Mouse (Mus musculus) left cerebral cortex, adult 18-20 months (tissue): Measurements from ENCODE around the gene Izumo4. TPM values are rescaled to one million over a fixed set of nuclear protein-coding genes. Genes with fewer than 3 reads are reported as not detected.

ENCODE experiments used
- DNase-seq, 2 experiments: peaks; one replicate each; pipeline ENCODE4 v3.0.0; 2021 to 2022; ENCODE audit warnings: low spot score in 2 of 2, mixed read lengths in 1 of 2
- total RNA-seq, 2 experiments: library from RNA; stranded (reverse); gene quantifications; 2 replicates each; pipeline ENCODE4 v1.2.3; 2021

Gene Izumo4
- total RNA-seq, 2 experiments from 2014 or later, result 42.6 to 45.2 TPM

DNA sequence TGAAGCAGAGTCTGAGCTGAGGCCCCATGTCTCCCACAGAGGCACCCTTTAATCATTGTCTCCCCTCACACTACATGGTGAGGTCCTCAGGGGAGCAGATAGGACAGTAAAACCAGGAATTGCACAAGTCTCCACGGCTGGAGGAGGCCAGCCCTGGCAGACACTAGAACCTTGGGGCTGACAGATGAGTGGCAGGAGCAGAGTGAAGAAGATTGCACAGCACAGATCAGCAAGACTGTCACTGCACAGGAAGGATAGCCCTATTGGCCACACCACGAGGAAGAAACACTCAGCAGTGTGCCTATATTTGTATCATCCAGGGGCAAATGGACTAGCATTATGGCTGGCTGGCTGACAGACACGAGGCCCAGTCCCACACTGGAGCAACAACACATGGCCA is 8.8 kb downstream of the Izumo4 start:
- no peak for DNase-seq

DNA sequence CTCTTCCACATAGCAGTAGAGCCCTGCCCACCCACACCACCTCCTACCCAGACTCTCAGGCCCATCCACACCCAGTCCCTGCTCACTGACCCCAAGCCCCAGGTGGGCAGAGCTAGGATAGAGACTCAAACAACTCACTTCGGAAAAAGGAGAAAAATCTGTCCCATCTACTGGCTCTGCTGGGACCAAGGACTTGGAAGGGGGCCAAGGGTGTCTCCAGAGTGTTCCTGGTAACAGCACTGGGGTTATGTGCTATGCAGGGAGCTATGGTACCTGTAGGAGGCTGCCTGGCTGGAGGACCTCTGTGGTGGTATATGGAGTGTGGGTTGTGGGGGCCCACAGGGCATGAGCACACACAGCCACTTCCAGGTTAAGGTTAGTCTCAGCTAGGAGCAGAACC is 15.3 kb downstream of the Izumo4 start:
- no peak for DNase-seq

DNA sequence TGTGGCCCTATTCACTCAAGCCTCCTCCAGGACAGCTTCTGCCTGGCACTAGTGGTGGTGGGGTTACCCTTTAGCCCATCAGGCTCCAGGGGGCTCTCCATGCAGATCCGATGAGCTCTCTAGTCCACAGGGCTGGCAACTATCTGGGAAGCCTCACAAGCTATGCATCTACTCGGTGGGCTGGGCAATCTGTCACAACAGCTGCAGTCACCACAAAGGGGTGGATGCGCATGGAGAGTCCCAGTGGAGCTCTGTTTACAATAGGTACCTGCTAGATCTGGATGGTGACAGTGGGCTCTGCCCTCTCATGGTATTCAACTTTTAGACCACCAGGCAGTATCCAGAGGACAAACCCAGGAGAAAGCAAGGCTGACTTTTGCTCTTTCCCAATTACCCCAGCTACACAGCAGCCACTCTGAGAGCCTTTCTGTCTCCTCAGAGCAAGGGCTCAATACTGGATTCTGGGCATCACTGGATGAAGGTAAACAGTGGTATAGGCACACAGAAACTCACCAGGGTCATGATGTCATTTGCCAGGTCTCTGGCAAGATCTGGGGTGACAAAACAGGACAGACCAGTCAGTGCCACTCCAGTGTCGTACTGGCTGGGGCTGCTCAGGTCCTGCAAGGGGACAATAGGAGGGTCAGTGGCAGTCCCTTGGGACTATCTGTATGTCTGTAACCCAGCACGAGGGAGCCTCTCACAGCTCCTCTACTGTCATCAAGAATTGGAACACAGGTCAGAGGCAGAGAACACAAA is 25.6 kb downstream of the Izumo4 start:
- DNase-seq, result no peak

DNA sequence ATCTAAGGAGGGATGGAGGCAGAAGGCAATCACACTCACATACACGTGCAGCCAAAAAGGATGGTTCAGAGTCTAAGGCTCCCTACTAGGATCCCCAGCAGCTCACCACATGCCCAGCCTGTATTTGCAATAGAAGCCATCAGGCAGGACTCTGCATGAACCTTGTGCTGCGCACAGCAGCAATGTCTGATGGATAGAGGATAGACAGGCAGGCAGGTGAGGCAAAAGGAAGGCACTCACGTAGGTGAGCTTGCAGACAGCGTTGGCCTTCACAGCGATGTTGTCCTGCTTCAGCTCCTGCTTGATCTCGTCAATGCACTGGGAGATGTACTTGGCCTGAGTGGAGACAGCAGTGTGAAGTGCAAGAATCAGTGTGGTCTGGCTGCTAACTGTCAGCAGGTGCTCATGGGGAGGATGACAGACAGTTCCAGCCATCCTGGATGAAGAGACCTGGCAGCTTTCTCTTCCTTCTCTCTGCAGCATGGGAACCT is 30.7 kb downstream of the Izumo4 start:
- no peak for DNase-seq

DNA sequence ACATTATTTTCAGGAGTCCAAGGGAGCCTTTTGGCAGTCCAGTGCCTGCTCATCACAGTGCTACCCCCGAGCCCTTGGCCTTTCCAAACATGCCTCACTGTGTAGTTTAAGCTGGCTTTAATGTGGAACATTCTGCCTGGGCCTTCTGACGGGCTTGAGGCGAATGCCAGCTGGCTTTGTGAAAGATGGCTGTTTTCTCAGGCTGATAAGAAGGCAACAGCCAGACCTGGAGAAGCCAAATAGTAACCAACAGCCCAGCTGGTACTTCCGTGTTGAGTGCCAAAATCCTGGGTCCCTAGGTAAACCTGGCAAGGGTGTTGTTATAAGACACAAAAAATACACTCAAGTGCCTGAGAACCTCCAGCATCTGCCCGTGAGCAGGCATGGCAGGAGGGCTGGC is 34.7 kb downstream of the Izumo4 start:
- DNase-seq, result no peak

DNA sequence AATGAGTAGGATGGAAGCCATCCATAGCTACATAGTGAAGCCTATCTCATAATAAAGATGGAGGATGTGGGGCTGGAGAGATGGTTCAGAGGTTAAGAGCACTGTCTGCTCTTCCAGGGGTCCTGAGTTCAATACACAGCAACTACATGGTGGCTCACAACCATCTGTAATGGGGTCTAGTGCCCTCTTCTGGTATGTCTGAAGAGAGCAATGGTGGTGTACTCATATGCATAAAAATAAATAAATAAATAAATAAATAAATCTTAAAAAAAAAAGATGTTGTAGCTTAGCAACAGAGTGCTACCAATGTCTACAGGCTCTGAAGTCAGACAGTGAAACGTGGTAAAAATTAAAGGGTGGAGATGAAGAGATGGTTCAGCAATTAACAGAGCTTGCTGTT is 36.7 kb downstream of the Izumo4 start:
- no peak for DNase-seq

DNA sequence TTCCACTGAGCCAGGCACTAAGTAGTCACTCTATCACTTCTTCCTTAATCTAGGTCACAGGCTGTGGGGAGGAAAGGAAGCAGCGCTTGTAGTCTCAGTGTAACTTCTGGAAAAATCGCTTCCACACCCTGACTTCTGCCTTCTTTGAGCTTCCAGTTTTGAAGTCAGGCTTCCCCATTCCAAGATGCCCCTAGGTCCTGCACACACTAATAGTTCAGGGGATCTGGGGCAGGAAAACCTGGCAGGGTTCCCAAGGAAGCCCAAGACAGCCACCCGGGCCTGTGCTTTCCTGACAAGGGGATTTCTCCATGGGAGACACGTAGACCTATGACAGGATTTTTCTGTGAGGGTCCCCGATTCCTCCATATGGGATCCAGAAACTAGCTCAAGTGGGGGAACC is 39.2 kb downstream of the Izumo4 start:
- no peak for DNase-seq

DNA sequence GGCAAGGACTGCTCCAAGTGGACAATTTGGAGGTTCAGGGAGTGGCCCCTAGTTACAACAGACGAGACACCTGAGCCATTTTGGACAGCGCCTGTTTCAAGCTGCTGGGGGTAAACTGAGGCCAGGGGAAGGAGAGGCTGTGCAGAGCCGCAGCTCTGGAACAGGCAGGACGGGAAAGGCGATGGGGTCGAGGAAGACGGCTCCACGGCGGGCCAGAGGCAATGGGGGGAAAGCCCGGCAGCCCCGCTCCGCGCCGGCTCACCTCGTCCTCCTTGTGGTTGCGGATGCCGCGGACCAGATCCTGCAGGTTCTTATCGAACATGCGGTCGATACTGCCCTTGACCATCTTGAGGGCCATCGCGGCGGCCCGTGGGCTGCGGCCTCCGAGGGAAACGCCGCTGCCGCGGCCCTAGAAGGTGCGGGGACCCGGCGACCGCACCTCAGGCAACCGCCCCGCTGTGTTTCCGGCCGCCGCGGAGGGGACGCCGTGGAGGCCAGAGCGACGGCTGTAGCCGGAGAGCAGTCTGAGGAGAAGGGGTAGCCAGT is 39.7 kb downstream of the Izumo4 start:
- no peak for DNase-seq

DNA sequence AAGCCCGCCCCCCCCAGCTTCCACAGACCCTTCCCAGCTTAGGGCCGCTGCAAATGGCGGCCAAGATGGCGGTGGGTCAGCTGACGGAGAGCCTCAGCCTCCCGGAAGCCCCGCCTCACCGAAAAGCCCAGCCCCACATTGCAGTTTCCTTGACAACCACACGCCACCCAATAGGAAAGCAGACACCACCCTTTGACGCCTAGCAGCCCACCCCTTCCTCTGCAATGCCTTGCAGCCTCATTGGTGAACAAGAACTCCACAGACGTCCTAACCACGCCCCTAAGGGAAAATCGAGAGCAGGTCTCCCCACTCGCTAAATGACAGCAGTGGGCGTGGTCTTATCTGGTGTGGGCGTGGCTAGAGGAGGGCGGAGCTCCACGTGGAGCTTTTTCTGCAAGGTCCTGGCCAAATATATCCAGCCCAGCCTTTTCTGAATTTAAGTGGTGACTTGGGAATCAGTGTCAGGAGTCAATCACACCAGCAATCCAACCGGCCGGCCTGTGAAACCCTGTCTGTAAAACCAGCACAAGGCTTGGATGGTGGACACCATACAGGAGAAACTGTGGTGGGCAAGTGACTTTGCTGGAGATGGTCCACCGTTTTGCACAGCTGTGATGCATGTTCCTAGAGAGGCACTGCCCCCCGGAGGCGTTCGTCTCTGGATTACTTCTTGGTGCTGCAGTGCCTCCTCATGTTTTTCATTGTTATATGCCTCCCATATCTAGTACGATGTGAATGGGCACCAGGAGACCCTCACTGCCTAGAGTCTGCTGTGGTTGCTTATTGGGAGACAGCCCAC is 40.4 kb downstream of the Izumo4 start, which contains the start of gene Ap3d1:
Ap3d1 (minus strand) TSS at position 85 of the 799 bp plus-strand sequence.
- peak; percentile 94 to 95 for DNase-seq

DNA sequence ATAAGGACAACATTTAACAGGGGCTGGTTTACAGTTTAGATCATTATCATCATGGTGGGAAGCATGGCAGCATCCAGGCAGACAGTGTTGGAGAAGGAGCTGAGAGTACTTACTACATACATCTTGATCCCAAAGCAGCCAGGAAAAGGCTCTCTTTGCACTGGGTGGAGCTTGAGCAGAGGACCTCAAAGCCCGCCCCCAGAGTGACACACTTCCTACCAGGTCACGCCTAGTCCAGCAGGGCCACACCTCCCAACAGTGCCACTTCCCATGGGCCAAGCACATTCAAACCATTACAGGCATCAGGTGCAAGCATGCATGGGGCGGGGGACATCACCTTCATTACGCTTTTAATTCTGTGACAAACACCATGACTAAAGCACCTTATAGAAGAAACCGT is 42.3 kb downstream of the Izumo4 start:
- no peak for DNase-seq

DNA sequence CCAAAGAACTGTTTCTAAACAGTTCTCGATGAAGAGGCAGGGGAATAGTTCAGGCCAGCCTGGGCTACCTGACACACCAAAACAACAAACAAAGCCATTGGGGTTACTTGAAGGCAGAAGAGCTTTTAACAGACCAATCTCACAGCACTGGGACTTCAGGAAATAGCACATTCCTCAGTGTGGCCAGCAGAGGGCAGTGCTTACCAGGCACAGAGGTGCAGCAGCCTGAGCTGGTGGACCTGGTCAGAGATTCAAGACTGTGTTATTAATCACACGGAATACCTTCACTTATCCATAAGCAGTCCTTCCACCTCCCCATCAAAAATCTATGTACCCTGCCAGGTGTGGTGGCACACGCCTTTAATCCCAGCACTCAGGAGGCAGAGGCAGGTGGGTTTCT is 45.4 kb downstream of the Izumo4 start:
- peak; percentile 82 to 84 for DNase-seq

DNA sequence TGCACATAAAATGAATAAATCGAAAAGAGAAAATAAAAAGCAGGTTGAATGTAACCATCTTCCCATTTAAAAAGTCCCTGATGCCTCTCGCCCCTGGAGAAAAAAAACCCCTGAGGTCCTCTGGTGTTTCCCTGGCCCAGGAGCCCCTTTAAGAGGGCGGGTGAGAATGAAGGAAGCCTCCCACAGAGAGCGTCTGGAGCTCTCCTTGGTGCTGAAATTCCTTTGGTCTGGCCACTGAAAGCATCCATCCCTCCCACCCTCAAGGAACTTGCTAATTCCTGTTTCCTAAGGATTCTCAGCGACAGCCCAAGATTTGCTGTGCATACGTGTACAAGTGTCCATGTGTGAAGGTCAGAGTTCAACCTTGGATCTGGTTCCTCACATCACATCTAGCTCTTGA is 46.6 kb downstream of the Izumo4 start:
- no peak for DNase-seq

DNA sequence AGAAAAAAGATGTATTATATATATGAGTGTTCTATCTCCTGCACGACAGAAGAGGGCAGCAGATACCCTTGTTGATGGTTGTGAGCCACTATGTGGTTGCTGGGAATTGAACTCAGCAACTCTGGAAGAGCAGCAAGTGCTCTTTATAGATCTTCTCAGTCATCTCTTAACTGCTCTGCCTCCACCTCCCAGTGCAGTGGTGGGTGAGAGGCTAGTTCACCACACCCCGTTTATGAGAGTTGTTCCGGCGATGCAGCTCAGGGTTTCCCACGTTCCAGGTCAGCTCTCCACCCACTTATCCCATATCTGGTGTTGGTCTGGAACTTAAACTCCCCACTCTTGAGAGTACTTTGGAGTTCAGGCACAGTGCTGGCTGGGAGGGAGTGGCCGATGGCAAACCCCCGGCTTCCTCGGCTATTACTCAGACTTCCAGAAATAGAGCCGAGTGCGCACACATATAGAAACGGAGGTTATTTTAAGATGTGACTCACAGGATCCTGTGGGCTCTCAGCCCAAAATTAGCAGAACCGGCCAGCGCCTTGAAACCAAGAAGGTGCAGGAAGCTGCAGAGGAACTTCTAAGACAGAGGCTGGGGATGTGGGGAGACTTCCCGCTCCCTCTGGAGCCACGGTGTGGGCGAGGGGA is 49.3 kb downstream of the Izumo4 start:
- peak; percentile 72 to 74 for DNase-seq

DNA sequence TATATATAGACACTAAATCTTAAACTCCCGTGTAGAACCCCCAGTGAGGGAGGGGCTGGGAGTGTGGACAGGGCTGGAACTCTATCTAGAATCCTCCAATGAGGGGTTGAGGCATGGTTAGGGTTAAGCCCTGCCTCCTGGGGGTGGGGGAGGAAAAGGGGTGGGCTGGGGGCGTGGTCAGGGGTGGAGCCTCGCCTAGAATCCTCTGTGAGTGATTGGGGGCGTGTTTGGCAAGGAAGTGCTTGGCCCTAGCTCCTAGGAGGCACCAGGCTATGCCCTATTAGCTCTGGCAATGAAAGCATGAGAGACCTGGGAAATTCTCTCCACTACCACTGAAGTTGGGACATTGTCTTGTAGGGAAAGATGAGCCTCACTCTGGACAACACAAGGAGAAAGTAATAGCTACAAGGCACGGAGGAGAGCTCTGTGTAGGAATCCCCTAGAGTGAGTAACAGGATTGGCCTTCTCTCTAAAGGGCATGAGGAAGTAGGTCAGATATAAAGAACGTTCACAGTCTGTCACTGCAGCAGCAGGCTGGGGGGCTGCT is 50.2 kb downstream of the Izumo4 start:
- DNase-seq, result peak in 1 of 2 experiments; percentile 8

DNA sequence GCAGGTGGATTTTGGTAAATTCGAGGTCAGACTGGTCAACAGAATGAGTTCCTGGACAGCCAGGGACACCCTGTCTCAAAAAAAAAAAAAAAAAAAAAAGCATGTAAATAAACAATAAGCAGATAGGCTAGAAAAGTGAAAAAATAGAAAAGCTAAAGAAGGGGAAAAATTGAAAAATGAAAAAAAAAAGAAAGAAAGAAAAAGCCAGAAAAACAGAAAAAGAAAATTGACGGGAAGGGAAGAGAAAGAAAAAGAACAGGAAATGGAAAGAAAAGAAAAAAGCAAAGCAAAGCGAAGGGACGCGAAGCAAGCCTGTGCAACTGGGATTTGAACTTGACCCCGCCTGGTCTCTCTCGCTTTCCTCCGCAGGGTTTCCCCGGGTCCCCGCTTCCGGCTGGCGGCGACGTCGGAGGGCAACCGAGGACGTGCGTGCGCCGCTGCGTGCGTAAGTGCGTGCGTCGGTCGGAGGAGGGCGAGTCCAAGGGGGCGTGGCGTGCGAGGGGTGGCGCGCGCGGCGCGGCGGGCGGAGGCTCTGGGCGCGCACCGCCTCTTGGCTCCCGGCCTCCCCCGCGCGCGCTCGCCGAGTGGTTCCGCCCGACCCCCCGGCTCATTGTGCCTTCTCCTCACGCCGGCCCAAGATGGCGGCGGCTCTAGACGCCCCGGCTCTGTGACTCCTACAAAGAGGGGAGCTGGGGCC is 52.8 kb downstream of the Izumo4 start, which contains the start of gene Dot1l:
Dot1l (plus strand) TSS at position 613 of the 697 bp plus-strand sequence.
- peak; percentile 99 for DNase-seq

Other genes starting within 250 kb of the Izumo4 start
- gene Onecut3, start 207.3 kb upstream of the Izumo4 start, total RNA-seq, result not detected
- gene Atp8b3, start 163.1 kb upstream of the Izumo4 start, total RNA-seq, result under 1 TPM; 0.12 to 0.21 TPM
- gene Rexo1, start 140.6 kb upstream of the Izumo4 start, total RNA-seq, result 10 to 100 TPM; 41.4 to 42.3 TPM
- 10 to 100 TPM; 54.8 to 68.7 TPM for gene Klf16, start 124.9 kb upstream of the Izumo4 start, total RNA-seq
- 100 to 1,000 TPM; 179 to 185 TPM for gene Abhd17a, start 111.8 kb upstream of the Izumo4 start, total RNA-seq
- 10 to 100 TPM; 49.1 to 50.5 TPM for gene Scamp4, start 99.3 kb upstream of the Izumo4 start, total RNA-seq
- 1 to 10 TPM; 2.3 to 6.4 TPM for gene Adat3, start 99.3 kb upstream of the Izumo4 start, total RNA-seq
- gene Gm49322, start 96.2 kb upstream of the Izumo4 start, total RNA-seq, result 1 to 10 TPM; 3.5 to 3.7 TPM
- 100 to 1,000 TPM; 253 to 267 TPM for gene Csnk1g2, start 79.3 kb upstream of the Izumo4 start, total RNA-seq
- 10 to 100 TPM; 87.6 to 93.8 TPM for gene Btbd2, start 45.1 kb upstream of the Izumo4 start, total RNA-seq
- 10 to 100 TPM; 43.3 to 47.7 TPM for gene Mknk2, start 24.1 kb upstream of the Izumo4 start, total RNA-seq
- 10 to 100 TPM; 17.1 to 17.2 TPM for gene Mob3a, start 207 bp upstream of the Izumo4 start, total RNA-seq
- 100 to 1,000 TPM; 140 to 153 TPM for gene Ap3d1, start 40.1 kb downstream of the Izumo4 start, total RNA-seq
- gene Dot1l, start 53.0 kb downstream of the Izumo4 start, total RNA-seq, result 10 to 100 TPM; 43.0 to 44.4 TPM
- 10 to 100 TPM; 46.8 to 53.3 TPM for gene Sf3a2, start 96.0 kb downstream of the Izumo4 start, total RNA-seq
- gene Plekhj1, start 96.4 kb downstream of the Izumo4 start, total RNA-seq, result 10 to 100 TPM; 66.1 to 77.7 TPM
- 1 to 10 TPM; 2.4 to 2.9 TPM for gene Amh, start 103.1 kb downstream of the Izumo4 start, total RNA-seq
- gene Jsrp1, start 111.3 kb downstream of the Izumo4 start, total RNA-seq, result 1 to 10 TPM; 6.6 to 8.0 TPM
- gene Oaz1, start 124.5 kb downstream of the Izumo4 start, total RNA-seq, result 100 to 1,000 TPM; 517 to 561 TPM
- gene Lingo3, start 141.9 kb downstream of the Izumo4 start, total RNA-seq, result 10 to 100 TPM; 35.4 to 45.0 TPM
- gene Lsm7, start 153.0 kb downstream of the Izumo4 start, total RNA-seq, result 10 to 100 TPM; 34.8 to 48.8 TPM
- 10 to 100 TPM; 45.6 to 53.7 TPM for gene Sppl2b, start 153.1 kb downstream of the Izumo4 start, total RNA-seq
- gene Tmprss9, start 169.7 kb downstream of the Izumo4 start, total RNA-seq, result under 1 TPM; 0.12 to 0.26 TPM
- gene Timm13, start 198.8 kb downstream of the Izumo4 start, total RNA-seq, result 100 to 1,000 TPM; 131 to 136 TPM
- gene Lmnb2, start 216.1 kb downstream of the Izumo4 start, total RNA-seq, result 10 to 100 TPM; 20.0 to 20.1 TPM
- gene Gadd45b, start 227.9 kb downstream of the Izumo4 start, total RNA-seq, result 10 to 100 TPM; 25.1 to 38.3 TPM